Mouse (Mus musculus): Measurements from ENCODE around the gene Slco2a1. TPM values are rescaled to one million over a fixed set of nuclear protein-coding genes. Genes with fewer than 3 reads are reported as not detected.
A peak's percentile ranks its signal among the peaks of the same experiment; 100 is the strongest.

The Slco2a1 gene
- polyA plus RNA-seq, 1 experiment from 2014 or later, result 0.54 TPM

GRCm38 (mm10) chr9:103143881-103144280, 155.4 kb downstream of the Slco2a1 start:
- Histone ChIP-seq H3K9ac (no peak overlapping the region), H3K27me3 (no peaks in the 10 kb centered on the region), H3K36me3 (ENCODE audit: poor library complexity, severe bottlenecking) (peaks cover 32% of the 10 kb centered on the region), H3K9me3 (replicated peaks) (no peaks in the 10 kb centered on the region), H3K4me3 (no peak overlapping the region), H3K4me2 (no peak overlapping the region), H3K4me1 (peaks cover 49% of the 10 kb centered on the region), H3K27ac (peak overlapping the region; percentile 31; the same call in 1 of the 2 replicates)
- ATAC-seq, result no peak
- WGBS, result 74% methylated on average over 4 of the region's 4 CpGs

- H3K27me3 ChIP-seq, result no peaks in the 10 kb centered on the region
- peak overlapping the region; percentile 40 for H3K27ac ChIP-seq
- peaks cover 45% of the 10 kb centered on the region for H3K4me1 ChIP-seq
- H3K4me3 ChIP-seq, result no peak overlapping the region
- ATAC-seq, result no peak
- WGBS, result 50% methylated on average over 5 of the region's 5 CpGs
- H3K9me3 ChIP-seq (replicated peaks), result no peaks in the 10 kb centered on the region
- peak overlapping the region; percentile 39 for H3K9ac ChIP-seq
- peaks cover 36% of the 10 kb centered on the region for H3K36me3 ChIP-seq (ENCODE audit: poor library complexity, severe bottlenecking)
- no peak overlapping the region for H3K4me2 ChIP-seq
Observed at GRCm38 (mm10) chr9:103145351-103145750, 156.8 kb downstream of the Slco2a1 start.

Other genes with a start within 250 kb of the Slco2a1 start
- gene Ryk, start 153.8 kb upstream of the Slco2a1 start, polyA plus RNA-seq (2015; fragmentation: Nextera tagmentation; extraction: Ambion mirVana), result 12.8 and 14.1 TPM in 2 replicates
- 38.5 TPM in 2 replicates for gene Rab6b, start 123.1 kb downstream of the Slco2a1 start, polyA plus RNA-seq (2015; fragmentation: Nextera tagmentation; extraction: Ambion mirVana)
- gene Srprb, start 213.4 kb downstream of the Slco2a1 start, polyA plus RNA-seq (2015; fragmentation: Nextera tagmentation; extraction: Ambion mirVana), result 47.5 and 55.1 TPM in 2 replicates
- gene Gm20425, start 241.6 kb downstream of the Slco2a1 start, polyA plus RNA-seq (2015; fragmentation: Nextera tagmentation; extraction: Ambion mirVana), result 3.3 TPM in 1 of 2 replicates, not detected in the other
- gene Trf, start 241.7 kb downstream of the Slco2a1 start, polyA plus RNA-seq (2015; fragmentation: Nextera tagmentation; extraction: Ambion mirVana), result 15.7 and 23.3 TPM in 2 replicates